Mouse (Mus musculus) limb, embryonic 13.5 days (tissue): ENCODE data around the gene Saxo1. TPM values are rescaled to one million over a fixed set of nuclear protein-coding genes. Genes with fewer than 3 reads are reported as not detected.

Experiments
- ATAC-seq: fragments of 200-750 bp; cut with Nextera tagmentation; 2 replicates; pipeline ENCODE4 v1.8.0; 2017; ENCODE audit warnings: low read depth, moderate number of reproducible peaks, moderate TSS enrichment; ENCODE audit not compliant: low FRiP score
- H3K27ac ChIP-seq: fragments of 300-500 bp; sonication (generic); 2 replicates; pipeline ENCODE4 v1.5.1; 2015; ENCODE audit warnings: inconsistent platforms, mild to moderate bottlenecking, moderate library complexity
- H3K27me3 ChIP-seq: fragments of 300-500 bp; sonication (generic); 2 replicates; pipeline ENCODE4 v1.6.1; 2015; ENCODE audit warnings: mild to moderate bottlenecking, inconsistent platforms
- H3K36me3 ChIP-seq: fragments of 300-500 bp; sonication (generic); 2 replicates; pipeline ENCODE4 v1.6.1; 2015; ENCODE audit warnings: inconsistent platforms, mild to moderate bottlenecking, moderate library complexity
- H3K4me1 ChIP-seq: fragments of 300-500 bp; sonication (generic); 2 replicates; pipeline ENCODE4 v1.6.1; 2015; ENCODE audit warnings: inconsistent platforms
- H3K4me2 ChIP-seq: fragments of 300-500 bp; sonication (generic); replicated peaks from 2 replicates; pipeline ENCODE4 v1.6.1; 2015; ENCODE audit warnings: inconsistent platforms, mild to moderate bottlenecking, moderate library complexity
- H3K4me3 ChIP-seq: fragments of 300-500 bp; sonication (generic); 2 replicates; pipeline ENCODE4 v1.5.1; 2015; ENCODE audit warnings: moderate library complexity, mild to moderate bottlenecking, inconsistent platforms
- H3K9ac ChIP-seq: fragments of 300-500 bp; sonication (generic); 2 replicates; pipeline ENCODE4 v1.6.1; 2015; ENCODE audit warnings: mild to moderate bottlenecking, inconsistent platforms
- H3K9me3 ChIP-seq: fragments of 300-500 bp; sonication (generic); 2 replicates; pipeline ENCODE4 v1.6.1; 2016; ENCODE audit warnings: inconsistent platforms
- WGBS: fragments of 180-500 bp; shearing (Covaris S2); methylation state at CpG from one replicate; pipeline ENCODE4 v1.1.7; 2015; 5-methylcytosine and 5-hydroxymethylcytosine counted together
- polyA plus RNA-seq: library from polyadenylated mRNA; unstranded; fragments of >200 nt; fragmentation: Nextera tagmentation; extraction: Ambion mirVana; gene quantifications from 2 replicates; pipeline ENCODE4 v1.2.1, GENCODE M21; 2015

The Saxo1 gene
- polyA plus RNA-seq, 1 experiment from 2014 or later = 0.19 TPM

- no peaks in the 10 kb centered on the region for H3K27me3 ChIP-seq
- no peaks in the 10 kb centered on the region for H3K36me3 ChIP-seq
- no peak overlapping the region for H3K4me2 ChIP-seq
- H3K27ac ChIP-seq = no peak overlapping the region
- ATAC-seq = 0 out of 2 replicates have a peak, but pooled peaks have one; percentile 32
- H3K9me3 ChIP-seq = no peaks in the 10 kb centered on the region
- H3K4me1 ChIP-seq = peaks cover 14% of the 10 kb centered on the region
- no peak overlapping the region for H3K4me3 ChIP-seq
- WGBS = 26% methylated on average over 6 of the region's 6 CpGs
- no peak overlapping the region for H3K9ac ChIP-seq
Observed at GRCm38 (mm10) chr4:86555035-86555707, 3.0 kb downstream of the Saxo1 start.

- Histone ChIP-seq H3K4me1 (peaks cover 25% of the 10 kb centered on the region), H3K36me3 (no peaks in the 10 kb centered on the region), H3K4me2 (no peak overlapping the region), H3K27ac (no peak overlapping the region), H3K9me3 (no peaks in the 10 kb centered on the region), H3K4me3 (no peak overlapping the region), H3K27me3 (no peaks in the 10 kb centered on the region), H3K9ac (no peak overlapping the region)
- no peak for ATAC-seq
- WGBS = 83% methylated on average over 9 of the region's 9 CpGs
Observed at GRCm38 (mm10) chr4:86548332-86548731, 9.8 kb downstream of the Saxo1 start.

- 36% methylated on average over 5 of the region's 5 CpGs for WGBS
Observed at GRCm38 (mm10) chr4:86545615-86546014, 12.5 kb downstream of the Saxo1 start.

GRCm38 (mm10) chr4:86543999-86544398, 14.1 kb downstream of the Saxo1 start:
- Histone ChIP-seq H3K9me3 (no peaks in the 10 kb centered on the region), H3K4me1 (peaks cover 29% of the 10 kb centered on the region), H3K27me3 (no peaks in the 10 kb centered on the region), H3K4me2 (no peak overlapping the region), H3K9ac (no peak overlapping the region), H3K27ac (no peak overlapping the region), H3K36me3 (no peaks in the 10 kb centered on the region), H3K4me3 (no peak overlapping the region)
- 63% methylated on average over 3 of the region's 3 CpGs for WGBS
- ATAC-seq = no peak

More at GRCm38 (mm10) chr4:86545615-86546014, 12.5 kb downstream of the Saxo1 start:
- Histone ChIP-seq H3K27me3 (no peaks in the 10 kb centered on the region), H3K4me2 (no peak overlapping the region), H3K9me3 (no peaks in the 10 kb centered on the region), H3K4me3 (no peak overlapping the region), H3K36me3 (no peaks in the 10 kb centered on the region), H3K4me1 (peaks cover 29% of the 10 kb centered on the region), H3K27ac (peak overlapping the region; percentile 40; the same call in 1 of the 2 replicates), H3K9ac (no peak overlapping the region)
- ATAC-seq = no peak

- Histone ChIP-seq H3K9ac (no peak overlapping the region), H3K9me3 (no peaks in the 10 kb centered on the region), H3K4me3 (no peak overlapping the region), H3K27me3 (no peaks in the 10 kb centered on the region), H3K4me1 (peaks cover 29% of the 10 kb centered on the region), H3K27ac (0 out of 2 replicates have a peak overlapping the region, but pooled peaks have one; percentile 39), H3K4me2 (no peak overlapping the region), H3K36me3 (no peaks in the 10 kb centered on the region)
- 93% methylated on average over 1 of the region's 1 CpGs for WGBS
- no peak for ATAC-seq
Observed at GRCm38 (mm10) chr4:86541573-86541972, 16.6 kb downstream of the Saxo1 start.

GRCm38 (mm10) chr4:86538936-86539335, 19.2 kb downstream of the Saxo1 start:
- H3K27me3 ChIP-seq = no peaks in the 10 kb centered on the region
- no peaks in the 10 kb centered on the region for H3K9me3 ChIP-seq
- 90% methylated on average over 5 of the region's 5 CpGs for WGBS
- H3K4me3 ChIP-seq = no peak overlapping the region
- no peak overlapping the region for H3K27ac ChIP-seq
- H3K4me1 ChIP-seq = peaks cover 20% of the 10 kb centered on the region
- no peak overlapping the region for H3K9ac ChIP-seq
- no peak overlapping the region for H3K4me2 ChIP-seq
- ATAC-seq = no peak
- no peaks in the 10 kb centered on the region for H3K36me3 ChIP-seq

- H3K9ac ChIP-seq = no peak overlapping the region
- no peak for ATAC-seq
- H3K36me3 ChIP-seq = no peaks in the 10 kb centered on the region
- H3K4me3 ChIP-seq = no peak overlapping the region
- 43% methylated on average over 4 of the region's 4 CpGs for WGBS
- H3K9me3 ChIP-seq = no peaks in the 10 kb centered on the region
- no peaks in the 10 kb centered on the region for H3K27me3 ChIP-seq
- H3K27ac ChIP-seq = no peak overlapping the region
- H3K4me1 ChIP-seq = peaks cover 17% of the 10 kb centered on the region
- H3K4me2 ChIP-seq = no peak overlapping the region
Observed at GRCm38 (mm10) chr4:86537972-86538371, 20.2 kb downstream of the Saxo1 start.

GRCm38 (mm10) chr4:86534091-86534481, 24.0 kb downstream of the Saxo1 start:
- H3K4me3 ChIP-seq = no peak overlapping the region
- 21% methylated on average over 5 of the region's 5 CpGs for WGBS
- no peak overlapping the region for H3K9ac ChIP-seq
- no peak overlapping the region for H3K4me2 ChIP-seq
- peak; percentile 64; the same call in 1 of the 2 replicates for ATAC-seq
- peak overlapping the region; percentile 16; the same call in 1 of the 2 replicates for H3K27ac ChIP-seq
- no peaks in the 10 kb centered on the region for H3K9me3 ChIP-seq
- no peaks in the 10 kb centered on the region for H3K27me3 ChIP-seq
- peaks cover 24% of the 10 kb centered on the region for H3K4me1 ChIP-seq
- no peaks in the 10 kb centered on the region for H3K36me3 ChIP-seq

GRCm38 (mm10) chr4:86533406-86534090, 24.6 kb downstream of the Saxo1 start:
- no peak overlapping the region for H3K9ac ChIP-seq
- H3K27ac ChIP-seq = peak overlapping the region; percentile 16; the same call in 1 of the 2 replicates
- H3K36me3 ChIP-seq = no peaks in the 10 kb centered on the region
- no peak overlapping the region for H3K4me3 ChIP-seq
- ATAC-seq = 0 out of 2 replicates have a peak, but pooled peaks have one; percentile 8
- WGBS = 26% methylated on average over 8 of the region's 8 CpGs
- H3K4me1 ChIP-seq = peaks cover 30% of the 10 kb centered on the region
- no peak overlapping the region for H3K4me2 ChIP-seq
- no peaks in the 10 kb centered on the region for H3K27me3 ChIP-seq
- H3K9me3 ChIP-seq = no peaks in the 10 kb centered on the region

- no peak overlapping the region for H3K27ac ChIP-seq
- H3K9ac ChIP-seq = no peak overlapping the region
- no peaks in the 10 kb centered on the region for H3K9me3 ChIP-seq
- H3K4me2 ChIP-seq = no peak overlapping the region
- no peak for ATAC-seq
- WGBS = 56% methylated on average over 6 of the region's 6 CpGs
- peaks cover 5% of the 10 kb centered on the region; the same call in 1 of the 2 replicates for H3K27me3 ChIP-seq
- no peak overlapping the region for H3K4me3 ChIP-seq
- H3K36me3 ChIP-seq = no peaks in the 10 kb centered on the region
- peaks cover 71% of the 10 kb centered on the region for H3K4me1 ChIP-seq
Observed at GRCm38 (mm10) chr4:86529161-86529560, 29.0 kb downstream of the Saxo1 start.

- Histone ChIP-seq H3K4me2 (peak overlapping the region; percentile 43), H3K27me3 (peaks cover 5% of the 10 kb centered on the region; the same call in 1 of the 2 replicates), H3K9me3 (no peaks in the 10 kb centered on the region), H3K4me3 (no peak overlapping the region), H3K27ac (peak overlapping the region; percentile 93), H3K9ac (no peak overlapping the region), H3K4me1 (peaks cover 66% of the 10 kb centered on the region), H3K36me3 (no peaks in the 10 kb centered on the region)
- peak; percentile 89 for ATAC-seq
- WGBS = 11% methylated on average over 11 of the region's 11 CpGs
Observed at GRCm38 (mm10) chr4:86527162-86528136, 30.7 kb downstream of the Saxo1 start.
